Mouse (Mus musculus): Measurements from ENCODE around the gene Six4. TPM values are rescaled to one million over a fixed set of nuclear protein-coding genes. Genes with fewer than 3 reads are reported as not detected.

Six4 gene
- polyA plus RNA-seq, 1 experiment = 0.14 TPM

Other genes starting within 250 kb of the Six4 start
- gene Six6, start 173.6 kb downstream of the Six4 start, polyA plus RNA-seq (2012; rRNA removed) = not detected in 2 replicates
- gene 4930447C04Rik, start 172.7 kb downstream of the Six4 start, polyA plus RNA-seq (2012; rRNA removed) = not detected in 2 replicates
- gene Six1, start 59.6 kb downstream of the Six4 start, polyA plus RNA-seq (2012; rRNA removed) = not detected in 2 replicates
- 3.8 TPM in 2 replicates for gene Mnat1, start 10.3 kb upstream of the Six4 start, polyA plus RNA-seq (2012; rRNA removed)
- 4.6 and 5.0 TPM in 2 replicates for gene Trmt5, start 173.3 kb upstream of the Six4 start, polyA plus RNA-seq (2012; rRNA removed)
- 4.2 and 13.1 TPM in 2 replicates for gene Slc38a6, start 173.3 kb upstream of the Six4 start, polyA plus RNA-seq (2012; rRNA removed)